Mouse (Mus musculus): ENCODE measurements around the gene Pmpca.

Gene Pmpca

DNA sequence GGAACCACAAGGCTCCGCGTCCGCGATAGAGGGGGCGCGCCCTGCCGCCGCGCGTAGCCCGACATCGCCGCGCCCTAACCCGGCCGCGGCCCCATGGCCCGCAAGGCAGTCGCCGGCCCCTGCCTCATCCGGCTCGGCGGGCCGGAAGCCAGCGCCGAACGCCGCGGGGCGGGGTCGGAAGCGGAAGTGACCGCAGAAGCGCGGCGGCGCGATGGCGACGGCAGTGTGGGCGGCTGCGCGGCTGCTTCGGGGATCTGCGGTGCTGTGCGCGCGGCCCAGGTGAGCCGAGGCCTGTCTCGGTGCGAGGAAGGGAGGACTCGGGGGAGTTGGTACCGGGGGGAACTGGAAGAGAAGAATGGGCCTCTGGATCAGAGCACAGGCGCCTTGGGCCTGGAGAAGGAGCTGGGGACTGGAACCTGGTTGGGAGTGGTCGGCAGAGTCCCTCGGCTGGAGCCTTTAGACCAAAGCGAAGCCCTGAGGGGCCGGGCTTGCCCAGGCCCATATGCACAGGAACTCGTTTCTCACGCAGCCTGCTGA is at the start of gene Pmpca, which contains the start of gene Entr1:
Gene Pmpca (plus strand): TSS at position 186 of the 537 bp plus-strand sequence.
Gene Entr1 (minus strand): TSS at position 163 of the 537 bp plus-strand sequence.
- peak; percentile 92 to 93 for DNase-seq

DNA sequence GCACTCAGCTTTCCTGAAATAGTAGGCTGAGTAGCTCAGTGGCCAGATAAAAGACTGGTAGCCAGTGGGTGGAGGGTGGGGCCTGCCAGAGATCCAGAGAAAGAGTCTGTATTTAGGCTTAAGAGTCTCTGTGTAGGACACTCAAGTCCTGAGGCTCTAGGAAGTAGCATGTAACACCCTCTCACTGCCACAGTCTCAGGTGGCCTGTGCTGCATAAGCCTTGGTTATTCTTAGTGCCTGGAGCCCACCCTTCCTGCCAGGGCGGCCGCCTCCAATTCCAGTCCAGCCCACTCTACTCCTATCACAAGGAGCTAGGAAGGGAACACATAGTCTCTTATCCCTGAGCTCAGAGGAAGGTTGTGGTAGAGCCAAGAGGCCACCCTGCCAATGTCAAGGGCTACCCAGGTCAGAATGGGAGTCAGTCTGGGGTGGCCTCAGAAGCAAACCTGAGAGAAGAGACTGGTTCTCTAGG is 47.6 kb upstream of the Pmpca start:
- no peak for DNase-seq

DNA sequence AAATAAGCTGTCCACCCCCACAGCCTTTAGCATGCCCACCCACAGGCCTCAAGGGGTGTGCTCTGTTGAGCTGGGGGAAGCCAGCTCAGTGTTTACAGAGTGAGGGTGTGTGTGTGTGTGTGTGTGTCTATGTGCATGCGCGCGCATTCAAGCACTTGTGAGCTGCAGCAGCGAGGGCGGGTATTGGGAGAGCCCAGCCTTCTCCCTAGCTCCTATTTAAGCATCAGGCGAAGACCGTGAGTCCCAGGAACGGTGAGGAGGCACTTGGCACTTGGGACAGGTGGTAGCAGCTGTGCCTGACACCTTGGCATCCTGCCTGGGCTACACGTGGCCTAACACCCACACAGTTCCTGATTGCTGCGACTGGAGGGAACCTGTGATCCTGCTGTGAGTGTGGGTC is 47.1 kb upstream of the Pmpca start:
- peak; percentile 69 to 84 for DNase-seq

DNA sequence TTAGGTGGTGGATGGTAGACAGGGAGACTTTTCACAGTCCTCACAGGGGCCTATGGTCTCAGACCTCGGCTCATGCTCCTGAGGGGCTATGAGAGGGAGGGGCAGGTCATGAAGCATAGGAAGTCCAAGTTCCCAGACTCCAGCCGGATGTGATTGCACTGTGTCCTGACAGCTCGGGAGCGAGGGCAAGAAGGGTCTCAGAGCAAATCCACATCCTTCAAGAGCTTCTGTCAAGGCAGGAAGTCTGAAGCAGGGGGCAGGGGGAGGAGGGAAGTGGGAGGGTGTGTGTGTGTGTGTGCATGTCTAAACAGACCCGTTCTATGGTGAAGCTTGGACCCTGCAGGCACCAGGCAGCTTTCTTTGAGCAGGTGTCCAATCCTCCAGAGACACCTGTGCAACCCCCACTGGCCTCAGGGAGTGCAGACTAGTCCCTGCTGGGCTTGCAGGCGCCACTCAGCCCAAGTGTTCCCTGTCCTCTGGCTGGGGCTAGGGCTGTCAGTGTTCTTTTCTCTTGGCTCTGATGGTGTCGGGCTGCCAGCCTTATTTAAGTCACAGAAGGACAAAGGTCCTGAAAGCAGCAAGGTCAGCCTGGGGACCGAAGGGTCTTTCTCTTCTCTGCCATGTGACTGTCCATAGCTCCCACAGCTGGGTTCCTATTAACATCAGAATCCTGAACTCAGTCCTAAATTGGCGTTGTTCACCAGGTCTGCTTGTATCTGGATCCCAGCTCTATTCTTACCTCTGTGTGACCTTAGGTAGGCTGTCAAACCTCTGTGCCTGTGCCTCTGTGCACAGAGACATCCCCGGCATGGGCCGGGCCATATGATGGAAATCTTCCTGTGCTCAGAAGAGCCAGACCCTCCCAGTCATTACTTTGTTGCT is 46.3 kb upstream of the Pmpca start:
- no peak for DNase-seq

DNA sequence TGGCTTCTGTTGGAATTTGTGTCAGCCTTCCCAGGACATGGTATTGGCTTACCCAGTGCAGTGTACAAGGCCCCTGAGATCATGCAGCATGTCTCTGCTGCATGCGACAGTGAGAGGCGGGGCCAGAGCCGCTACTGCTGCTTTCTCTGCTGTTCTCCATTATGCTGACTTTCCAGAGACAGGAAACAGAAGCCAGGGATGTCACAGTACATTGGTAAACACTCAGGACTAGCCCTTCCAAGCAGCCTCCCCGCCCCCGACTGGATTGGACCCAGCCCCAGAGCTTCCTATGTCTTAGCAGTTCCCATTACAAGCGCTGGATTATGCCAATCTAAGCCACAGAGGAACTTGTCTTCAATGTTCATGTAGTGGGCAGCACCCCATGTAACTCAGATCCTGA is 40.9 kb upstream of the Pmpca start:
- no peak for DNase-seq

DNA sequence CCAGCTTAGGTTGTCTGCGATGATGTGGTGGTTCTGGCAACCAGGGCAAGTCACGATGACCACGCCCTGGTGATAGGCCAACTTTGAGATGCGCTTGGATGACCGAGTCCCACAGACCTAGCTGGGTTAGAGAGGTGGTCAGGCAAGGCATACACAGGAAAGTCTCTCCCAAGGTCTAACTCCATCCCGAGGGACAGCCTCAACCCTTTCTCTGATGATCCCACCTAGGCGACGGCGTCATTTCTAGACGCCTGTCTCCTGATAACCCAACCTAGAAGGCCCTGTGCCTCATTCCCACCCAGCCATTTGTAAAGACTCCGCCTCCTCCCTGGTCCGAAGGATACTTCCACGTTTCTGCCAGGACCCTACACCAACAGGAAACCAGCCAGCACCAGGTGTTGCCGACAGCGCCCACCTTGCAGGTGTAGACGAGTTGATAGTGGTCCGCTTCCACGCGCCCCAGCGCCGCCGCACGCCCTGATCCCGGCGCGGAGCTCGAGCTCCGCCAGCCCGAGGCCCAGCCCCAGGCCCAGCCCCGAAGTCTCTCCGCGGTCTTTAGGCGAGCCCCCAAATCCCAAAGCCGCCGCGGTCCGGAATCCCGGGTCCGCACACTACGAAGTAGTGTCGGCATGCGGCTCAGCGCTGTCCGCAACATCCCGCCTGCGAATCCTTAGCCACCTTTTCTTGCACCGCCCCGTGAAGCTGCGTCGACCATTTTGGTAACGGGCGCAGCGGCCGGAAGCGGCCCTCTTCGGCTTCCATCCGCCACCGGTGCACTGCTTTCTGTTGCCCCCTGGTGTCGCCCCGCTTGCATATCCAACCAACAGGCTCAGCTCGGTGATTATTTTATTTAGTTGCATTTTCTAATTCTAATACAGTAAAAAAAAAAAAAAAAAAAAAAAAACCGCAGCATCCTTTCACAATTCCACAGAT is 37.5 kb upstream of the Pmpca start, which contains the start of gene Dnlz:
Gene Dnlz (minus strand): TSS at position 753 of the 933 bp plus-strand sequence.
- peak; percentile 97 for DNase-seq

DNA sequence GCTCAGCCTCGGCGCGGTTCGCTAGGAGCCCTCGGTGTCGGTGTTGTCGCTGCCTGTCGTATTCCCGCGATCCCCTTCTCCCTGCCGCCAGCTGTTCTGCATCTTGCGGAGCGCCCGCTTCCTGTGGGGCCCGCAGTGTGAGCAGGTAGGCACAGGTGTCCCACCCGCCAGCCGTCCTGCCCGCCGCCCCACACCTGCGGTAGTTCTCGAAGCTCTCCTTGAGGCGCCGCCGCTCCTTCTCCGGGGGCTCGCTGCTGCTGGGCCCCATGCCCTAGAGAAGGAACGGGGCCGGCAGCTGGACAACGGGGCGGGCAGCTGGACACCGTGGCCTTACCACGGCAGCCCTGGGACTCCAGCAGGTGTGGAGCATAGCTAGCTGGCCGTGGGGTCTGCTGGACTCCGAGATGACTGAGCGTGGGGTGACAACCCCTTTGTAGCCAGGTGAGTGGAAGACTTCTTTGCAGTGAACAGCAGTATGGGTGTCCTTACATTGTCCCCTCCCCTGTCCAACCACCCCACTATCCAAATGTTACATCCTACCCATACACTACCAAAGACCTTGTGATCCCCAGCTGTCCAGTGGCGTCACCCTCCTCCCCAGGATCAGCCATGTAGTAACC is 36.7 kb upstream of the Pmpca start:
- DNase-seq: peak in 1 of 2 experiments; percentile 73

DNA sequence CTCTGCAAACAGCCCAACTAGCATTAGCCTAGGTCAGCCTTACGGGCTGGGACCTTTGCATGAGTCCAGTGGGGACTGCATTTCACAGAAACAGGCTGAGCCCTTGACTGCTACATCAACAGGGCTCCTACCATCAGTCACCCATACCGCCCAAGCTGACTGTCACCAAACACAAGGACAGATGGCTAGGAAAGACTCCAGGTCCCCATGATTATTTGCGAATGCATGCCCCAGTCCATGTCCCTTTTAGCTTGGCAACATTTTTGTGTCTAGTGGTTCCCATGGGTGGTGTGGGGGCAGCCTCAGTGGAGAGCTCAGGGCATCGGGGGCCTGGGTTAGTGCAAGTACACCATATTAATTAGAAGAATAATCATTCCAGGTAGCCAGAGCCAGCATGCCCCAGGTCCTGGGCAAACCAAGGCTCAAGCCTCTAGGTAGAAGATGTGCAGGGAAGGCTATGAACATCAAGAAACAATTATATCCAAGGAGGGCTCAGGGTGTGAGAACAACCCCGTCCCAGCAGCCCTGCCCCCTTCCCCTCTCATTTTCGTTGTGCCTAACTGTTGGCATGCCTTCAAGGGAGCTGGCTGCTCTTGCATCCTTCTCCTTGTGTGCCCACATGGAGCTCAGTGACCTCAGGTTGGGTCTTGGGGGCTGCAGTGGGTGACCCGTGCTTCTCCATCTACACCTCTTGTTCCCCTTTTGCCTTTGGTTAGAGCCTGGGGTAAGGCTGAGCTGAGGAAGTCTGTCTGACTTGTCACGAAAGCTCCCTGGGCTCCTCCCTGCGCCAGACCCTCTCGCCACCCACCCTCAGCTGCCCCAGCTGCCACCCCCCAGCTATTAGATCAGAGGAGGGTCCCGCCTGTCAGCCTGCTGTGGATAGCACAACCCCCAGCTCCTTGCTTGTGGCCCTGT is 35.8 kb upstream of the Pmpca start:
- peak; percentile 48 to 61 for DNase-seq

DNA sequence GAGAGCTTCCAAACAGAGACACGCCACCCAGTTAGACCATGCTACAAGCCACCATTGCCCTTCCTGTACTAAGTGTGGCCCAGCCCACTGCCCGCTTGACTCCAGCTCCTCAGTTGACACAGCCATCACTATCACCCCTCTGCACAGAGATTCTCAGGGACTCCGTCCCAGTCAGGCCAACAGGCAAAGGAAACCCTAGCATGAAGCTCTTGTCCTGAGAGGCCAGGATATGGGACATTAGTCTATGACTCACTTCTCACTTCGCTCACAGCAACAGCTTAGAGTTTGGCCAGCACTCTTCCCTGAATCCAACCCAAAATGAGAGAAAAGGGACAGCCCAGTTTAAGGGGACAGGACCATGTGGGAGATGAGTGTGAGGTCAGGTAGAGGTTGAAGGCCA is 34.7 kb upstream of the Pmpca start:
- DNase-seq: no peak

DNA sequence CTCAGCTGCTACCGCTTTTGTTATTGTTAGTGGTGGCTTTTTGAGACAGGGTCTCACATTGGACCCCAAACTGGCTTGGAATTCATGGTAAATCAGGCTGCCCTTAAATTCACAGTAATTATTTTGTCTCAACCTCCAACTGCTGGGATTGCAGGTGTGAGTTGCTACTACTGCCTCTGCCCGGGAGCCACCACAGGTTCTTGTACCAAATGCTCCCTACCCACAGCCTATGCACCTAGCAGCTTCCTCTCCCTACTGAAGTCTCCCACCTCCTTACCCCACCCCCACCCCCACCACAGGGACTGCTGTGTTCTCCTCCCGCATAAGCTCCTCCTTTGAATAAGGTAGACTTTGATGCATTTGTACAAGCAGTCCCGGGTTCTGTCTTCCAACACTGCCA is 32.9 kb upstream of the Pmpca start:
- no peak for DNase-seq

DNA sequence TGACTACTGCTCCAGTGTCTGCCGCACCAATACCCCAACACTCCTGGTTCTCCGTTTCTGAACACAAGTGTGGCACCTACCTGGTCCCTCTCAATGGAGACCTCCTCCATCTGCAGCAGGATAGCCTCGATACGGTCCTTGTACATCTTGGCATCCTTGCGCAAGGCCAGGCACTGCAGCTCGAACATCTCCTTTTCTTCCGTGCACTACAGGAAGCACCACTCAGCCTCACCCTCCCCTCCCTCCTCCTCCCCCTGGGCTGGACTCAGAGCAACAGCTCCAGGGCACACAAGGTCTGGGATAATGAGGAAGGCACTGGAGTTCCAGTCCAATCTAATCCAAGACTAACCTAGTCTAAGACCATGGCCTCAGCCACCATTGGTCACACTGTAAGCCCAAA is 32.5 kb upstream of the Pmpca start:
- no peak for DNase-seq

DNA sequence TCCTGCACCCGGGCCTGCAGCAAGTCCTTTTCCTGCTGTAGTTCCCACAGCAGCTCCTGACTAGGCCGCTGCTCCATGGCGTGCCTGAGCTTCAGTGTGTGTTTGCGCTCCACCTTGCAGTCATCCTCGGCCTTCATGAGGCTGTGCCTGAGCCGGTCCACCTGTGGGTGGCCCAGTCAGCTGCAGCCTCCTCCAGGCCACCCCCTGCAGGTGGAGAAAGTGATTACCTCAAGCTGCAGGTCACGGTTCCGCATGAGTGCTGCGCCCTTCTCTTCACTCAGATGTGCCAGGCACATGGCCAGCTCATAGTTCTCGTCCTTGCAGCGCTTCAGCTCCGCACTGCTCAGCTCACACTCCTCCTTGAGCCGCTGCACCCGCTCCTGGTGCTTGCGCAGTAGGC is 31.7 kb upstream of the Pmpca start:
- peak; percentile 34 to 54 for DNase-seq

DNA sequence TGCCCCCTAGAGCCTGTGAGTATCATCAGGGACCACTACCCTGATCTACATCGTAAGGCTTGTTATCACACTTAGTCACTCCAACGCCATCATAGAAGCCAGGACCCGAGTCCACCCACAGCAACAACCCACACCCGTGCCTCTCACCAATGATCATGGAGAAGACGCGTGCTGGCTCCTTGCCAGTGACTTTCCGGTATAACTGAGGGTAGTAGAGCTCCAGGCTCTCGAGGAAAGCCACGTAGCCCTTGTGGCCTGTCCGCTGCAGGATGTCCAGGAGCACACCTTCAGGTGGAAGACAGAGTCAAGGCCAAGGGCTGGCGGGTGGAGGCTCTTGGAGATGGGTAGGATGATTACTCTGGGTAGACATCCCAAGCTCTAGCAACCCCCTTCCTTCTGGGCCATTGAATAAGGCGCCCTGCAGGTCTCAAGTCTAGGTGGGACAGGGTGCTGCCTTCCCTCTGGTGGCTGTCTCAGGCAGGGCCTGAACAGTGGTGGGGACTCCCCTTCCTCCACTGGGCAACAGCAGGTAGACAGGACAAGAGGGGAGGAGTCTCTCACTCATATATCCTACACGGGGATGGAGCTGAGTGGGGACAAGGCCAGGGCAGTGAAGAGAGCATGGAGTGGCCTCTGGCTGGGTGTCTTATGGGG is 30.3 kb upstream of the Pmpca start:
- DNase-seq: peak in 1 of 2 experiments; percentile 21

DNA sequence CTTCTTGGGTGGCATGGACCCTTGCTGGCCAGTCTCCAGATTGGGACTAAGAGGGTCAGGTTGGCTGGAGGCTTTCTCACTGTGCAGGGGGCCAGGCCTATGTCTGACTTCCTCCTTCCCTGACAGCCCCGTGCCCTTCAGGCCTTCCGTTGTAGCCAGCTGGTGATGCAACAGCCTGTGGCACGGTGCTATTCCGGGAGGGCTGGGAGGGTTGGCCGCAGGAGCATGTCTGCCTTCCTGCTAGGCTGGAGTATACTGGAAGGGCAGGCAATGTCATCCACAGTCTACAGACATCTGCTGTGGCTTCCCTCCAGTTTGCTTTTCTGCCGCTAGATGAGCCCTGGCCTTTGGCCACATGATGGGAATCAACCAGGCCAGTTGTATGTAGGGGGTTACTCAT is 29.2 kb upstream of the Pmpca start:
- DNase-seq: peak; percentile 41 to 64

DNA sequence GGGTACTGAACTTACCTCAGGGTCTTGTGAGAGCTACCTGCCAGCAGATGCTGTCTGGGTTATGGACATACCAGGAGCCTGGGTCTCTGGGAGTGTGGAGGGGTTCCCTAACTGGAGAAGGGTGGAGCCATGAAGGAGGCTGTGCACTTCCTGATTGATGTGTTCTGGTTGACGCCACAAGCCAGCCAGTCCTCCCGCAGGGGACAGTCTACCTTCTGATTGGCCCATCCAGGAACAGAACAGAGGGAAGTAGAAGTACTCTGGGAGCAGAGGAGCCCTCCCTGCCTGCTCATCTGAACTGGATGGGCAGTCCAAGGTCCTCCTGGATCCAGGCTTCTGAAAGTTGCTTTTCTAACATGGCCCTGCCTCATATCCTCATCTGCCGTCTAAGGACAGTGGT is 28.4 kb upstream of the Pmpca start, which contains the start of gene Card9:
Gene Card9 (minus strand): TSS at position 147 of the 400 bp plus-strand sequence.
- peak in 1 of 2 experiments; percentile 7 for DNase-seq

DNA sequence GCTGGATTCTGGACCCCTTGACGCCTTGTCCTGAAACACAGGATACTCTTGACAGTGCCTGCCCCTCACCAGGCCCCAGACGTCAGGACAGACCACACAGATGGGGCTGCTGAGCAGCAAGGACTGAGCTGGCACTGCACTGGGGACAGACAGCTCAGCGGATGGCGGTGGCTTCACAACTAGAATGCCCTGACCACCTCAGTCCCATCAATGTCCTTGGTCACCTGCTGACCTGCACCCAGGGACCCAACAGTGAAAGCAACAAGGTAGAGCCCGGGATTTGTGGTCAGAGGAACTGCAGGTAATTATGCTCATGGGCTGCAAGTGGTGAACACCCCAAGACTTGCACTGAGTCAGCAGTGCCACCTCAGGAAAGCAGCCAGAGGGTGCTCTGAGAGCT is 26.1 kb upstream of the Pmpca start:
- DNase-seq: peak in 1 of 2 experiments; percentile 7

DNA sequence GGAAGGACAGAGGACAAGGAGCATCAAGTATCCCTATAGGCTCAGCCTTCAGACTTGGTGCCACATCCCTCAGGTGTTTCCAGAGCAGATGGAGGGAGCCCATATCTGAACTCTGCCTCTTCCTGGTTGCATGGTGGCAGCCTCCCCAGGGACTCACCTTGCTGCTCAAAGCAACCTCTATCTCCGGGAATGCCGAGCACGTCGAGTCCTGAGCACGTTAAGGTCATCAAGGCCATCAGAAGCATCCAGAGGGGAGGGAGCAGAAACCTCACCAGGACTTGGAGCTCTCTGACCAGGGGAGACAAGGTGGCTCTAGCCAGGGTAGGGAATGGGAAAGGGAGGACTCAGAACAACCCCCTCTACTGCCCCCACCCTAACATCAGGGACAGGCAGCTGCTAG is 25.7 kb upstream of the Pmpca start:
- no peak for DNase-seq

DNA sequence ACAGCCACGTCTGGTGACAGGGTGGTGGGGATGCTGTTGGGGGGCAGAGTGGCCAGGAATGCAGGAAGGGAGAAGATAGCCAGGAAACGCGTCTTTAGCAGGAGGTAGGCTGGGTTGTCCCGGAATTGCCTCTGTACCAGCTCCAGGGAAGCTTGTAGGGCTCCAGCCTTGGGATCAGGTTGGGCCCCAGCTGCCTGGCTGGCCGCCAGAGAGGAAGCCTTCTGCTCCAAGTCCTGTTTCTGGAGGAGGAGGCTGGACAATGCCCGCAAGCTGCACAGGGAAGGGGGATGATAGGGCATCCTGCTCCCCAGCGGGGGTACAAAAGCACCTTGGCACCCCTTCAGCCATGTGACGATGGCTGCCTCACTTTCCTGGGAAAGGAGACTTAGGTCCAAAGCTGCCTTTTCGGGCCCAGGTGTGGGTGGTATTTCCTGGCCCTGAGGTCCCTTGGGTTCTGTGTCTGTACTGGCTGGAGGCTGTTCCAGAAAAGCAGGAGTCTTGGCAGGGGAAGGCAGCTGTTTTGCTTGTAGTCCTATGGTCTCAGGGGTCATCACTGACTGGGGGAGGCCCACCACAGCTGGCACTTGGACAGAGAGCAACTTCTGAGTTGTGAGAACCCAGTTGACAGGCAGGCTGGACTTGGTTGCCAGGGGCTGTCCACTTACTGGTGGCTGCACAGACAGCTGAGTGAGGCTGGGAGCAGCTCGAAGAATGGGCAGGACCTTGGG is 24.2 kb upstream of the Pmpca start:
- DNase-seq: peak; percentile 61 to 84

DNA sequence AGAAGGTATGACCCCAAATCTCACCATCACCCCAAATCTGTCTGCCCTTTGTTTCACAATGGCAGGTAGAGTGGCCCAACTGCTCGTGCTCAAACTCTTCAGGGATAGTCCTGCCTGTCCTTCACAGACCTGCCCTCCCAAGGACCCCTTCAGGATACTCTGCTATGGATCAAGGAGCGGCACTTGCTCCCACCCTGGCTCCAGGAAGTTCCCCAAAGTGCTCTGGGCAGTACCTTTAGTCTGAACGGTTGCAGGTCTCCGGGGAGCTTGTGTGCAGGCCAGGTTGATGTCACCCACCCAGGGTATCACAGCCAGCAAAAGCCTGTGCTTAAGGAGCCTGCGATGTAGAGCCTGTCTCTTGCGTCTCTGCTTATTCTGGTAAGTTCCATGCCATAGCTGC is 21.2 kb upstream of the Pmpca start:
- no peak for DNase-seq

DNA sequence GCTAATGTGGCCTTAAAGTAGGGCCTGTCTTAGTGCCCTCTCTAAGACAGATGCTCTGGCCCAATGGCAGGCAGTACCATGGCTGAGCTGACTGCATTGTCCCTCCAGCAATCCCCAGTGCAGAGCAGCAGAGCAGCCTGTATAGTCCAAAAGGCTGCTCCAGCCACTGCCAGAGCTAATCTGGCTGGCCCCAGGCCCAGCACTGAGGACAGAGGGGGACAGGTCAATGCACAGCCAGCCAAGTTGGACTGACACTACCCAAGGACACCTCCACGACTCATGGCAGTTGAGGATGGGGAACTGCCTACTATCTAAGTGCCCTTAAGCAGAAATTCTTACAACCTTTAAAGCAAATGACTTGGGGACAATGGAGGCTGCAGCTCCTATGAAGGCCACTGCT is 20.6 kb upstream of the Pmpca start:
- no peak for DNase-seq

All from cerebellum, postnatal 14 days (tissue).